Mouse (Mus musculus): ENCODE data around the gene Atrn. TPM values are rescaled to one million over a fixed set of nuclear protein-coding genes. Genes with fewer than 3 reads are reported as not detected.

Gene Atrn
- polyA plus RNA-seq (2015; fragmentation: Nextera tagmentation; extraction: Ambion mirVana), result 11.9 and 12.9 TPM in 2 replicates

GRCm38 (mm10) chr2:130905751-130906583 is at the start of gene Atrn, which contains the start of gene 4930402H24Rik:
TSS of gene Atrn (plus strand) at chr2:130906495.
TSS of gene 4930402H24Rik (minus strand) at chr2:130906406.
- H3K4me3 ChIP-seq (replicated peaks), result peak within 1 kb of the TSS; percentile 99
- 0 out of 2 replicates have a peak, but pooled peaks cover 3% of the 10 kb centered on the region for H3K36me3 ChIP-seq
- no peaks in the 10 kb centered on the region for H3K9me3 ChIP-seq
- H3K4me1 ChIP-seq (replicated peaks), result peaks cover 32% of the 10 kb centered on the region
- 4% methylated on average over 49 of the region's 50 CpGs for WGBS
- H3K4me2 ChIP-seq (replicated peaks), result peak within 1 kb of the TSS; percentile 84
- H3K27me3 ChIP-seq, result no peaks in the 10 kb centered on the region
- H3K9ac ChIP-seq (replicated peaks), result peak within 1 kb of the TSS; percentile 96
- peak within 1 kb of the TSS; percentile 88 for H3K27ac ChIP-seq
- ATAC-seq, result peak; percentile 98

DNA sequence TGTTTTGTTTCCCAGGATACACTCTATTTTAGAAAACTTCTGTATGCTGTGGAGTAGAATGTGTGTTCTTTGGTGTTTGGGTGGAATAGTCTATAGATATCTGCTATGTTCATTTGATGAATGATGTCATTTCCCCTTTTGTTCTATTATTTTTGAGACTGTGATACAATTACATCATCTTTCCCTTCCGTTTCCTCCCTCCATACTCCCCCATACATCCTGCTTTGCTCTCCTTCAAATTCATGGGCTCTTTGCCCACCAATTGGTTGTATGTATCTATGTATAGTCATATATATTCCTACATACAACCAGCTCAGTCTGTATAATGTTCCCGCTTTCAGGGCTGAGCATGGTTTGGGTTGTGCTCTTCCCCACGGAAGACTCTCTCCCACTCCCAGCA is 44.2 kb upstream of the Atrn start:
- no peak for ATAC-seq
- no peak overlapping the region for H3K4me2 ChIP-seq (replicated peaks)
- no peaks in the 10 kb centered on the region for H3K4me1 ChIP-seq (replicated peaks)
- WGBS, result 90% methylated on average over 3 of the region's 3 CpGs
- H3K9ac ChIP-seq (replicated peaks), result no peak overlapping the region
- no peaks in the 10 kb centered on the region for H3K9me3 ChIP-seq
- no peaks in the 10 kb centered on the region for H3K36me3 ChIP-seq
- no peak overlapping the region for H3K27ac ChIP-seq
- H3K4me3 ChIP-seq (replicated peaks), result no peak overlapping the region
- no peaks in the 10 kb centered on the region for H3K27me3 ChIP-seq

- no peak overlapping the region for H3K4me2 ChIP-seq (replicated peaks)
- no peak for ATAC-seq
- H3K36me3 ChIP-seq, result no peaks in the 10 kb centered on the region
- 93% methylated on average over 5 of the region's 5 CpGs for WGBS
- H3K27ac ChIP-seq, result no peak overlapping the region
- no peaks in the 10 kb centered on the region for H3K4me1 ChIP-seq (replicated peaks)
- no peak overlapping the region for H3K4me3 ChIP-seq (replicated peaks)
- no peaks in the 10 kb centered on the region for H3K9me3 ChIP-seq
- no peak overlapping the region for H3K9ac ChIP-seq (replicated peaks)
- no peaks in the 10 kb centered on the region for H3K27me3 ChIP-seq
These were observed 35.4 kb upstream of the Atrn start for GRCm38 (mm10) chr2:130870916-130871315.

DNA sequence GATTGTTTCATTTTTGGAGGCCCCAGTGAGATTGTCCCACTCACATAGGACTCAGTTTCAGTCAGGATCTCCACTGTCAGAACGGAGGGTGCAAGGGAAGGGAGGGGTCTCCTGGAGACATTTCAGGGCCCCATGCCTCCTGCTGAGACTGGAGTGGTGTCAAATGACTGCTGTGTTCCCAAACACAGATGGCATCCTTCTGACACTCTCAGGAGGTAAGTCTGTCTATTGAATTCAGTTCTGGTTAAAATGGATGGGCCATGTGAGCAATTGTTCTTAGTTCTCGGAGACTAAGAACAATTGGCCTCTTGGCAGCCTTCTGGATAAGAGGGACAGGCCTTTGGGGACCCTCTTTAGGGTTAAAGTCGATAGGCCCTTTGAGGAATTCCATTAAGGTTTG is 28.9 kb upstream of the Atrn start:
- Histone ChIP-seq H3K27ac (no peak overlapping the region), H3K4me1 (replicated peaks) (no peaks in the 10 kb centered on the region), H3K4me3 (replicated peaks) (no peak overlapping the region), H3K9me3 (no peaks in the 10 kb centered on the region), H3K27me3 (no peaks in the 10 kb centered on the region), H3K36me3 (peaks cover 10% of the 10 kb centered on the region; the same call in 1 of the 2 replicates), H3K9ac (replicated peaks) (no peak overlapping the region), H3K4me2 (replicated peaks) (no peak overlapping the region)
- ATAC-seq, result no peak
- 57% methylated on average over 3 of the region's 3 CpGs for WGBS

- Histone ChIP-seq H3K4me3 (replicated peaks) (no peak overlapping the region), H3K9ac (replicated peaks) (no peak overlapping the region), H3K9me3 (no peaks in the 10 kb centered on the region), H3K27ac (no peak overlapping the region), H3K4me2 (replicated peaks) (no peak overlapping the region), H3K36me3 (peaks cover 8% of the 10 kb centered on the region; the same call in 1 of the 2 replicates), H3K4me1 (replicated peaks) (no peaks in the 10 kb centered on the region), H3K27me3 (no peaks in the 10 kb centered on the region)
- no peak for ATAC-seq
These were observed 19.3 kb upstream of the Atrn start for GRCm38 (mm10) chr2:130886983-130887382.

- H3K27ac ChIP-seq, result no peak overlapping the region
- WGBS, result 95% methylated on average over 1 of the region's 1 CpGs
- H3K9me3 ChIP-seq, result no peaks in the 10 kb centered on the region
- peaks cover 8% of the 10 kb centered on the region; the same call in 1 of the 2 replicates for H3K36me3 ChIP-seq
- H3K4me3 ChIP-seq (replicated peaks), result no peak overlapping the region
- H3K4me2 ChIP-seq (replicated peaks), result no peak overlapping the region
- no peak overlapping the region for H3K9ac ChIP-seq (replicated peaks)
- no peaks in the 10 kb centered on the region for H3K4me1 ChIP-seq (replicated peaks)
- H3K27me3 ChIP-seq, result no peaks in the 10 kb centered on the region
- no peak for ATAC-seq
These were observed 18.8 kb upstream of the Atrn start for GRCm38 (mm10) chr2:130887456-130887855.

- no peak overlapping the region for H3K4me3 ChIP-seq (replicated peaks)
- H3K4me1 ChIP-seq (replicated peaks), result no peaks in the 10 kb centered on the region
- no peak overlapping the region for H3K27ac ChIP-seq
- peaks cover 4% of the 10 kb centered on the region; the same call in 1 of the 2 replicates for H3K36me3 ChIP-seq
- H3K9ac ChIP-seq (replicated peaks), result no peak overlapping the region
- H3K4me2 ChIP-seq (replicated peaks), result no peak overlapping the region
- ATAC-seq, result no peak
- H3K9me3 ChIP-seq, result no peaks in the 10 kb centered on the region
- WGBS, result 94% methylated on average over 2 of the region's 2 CpGs
- no peaks in the 10 kb centered on the region for H3K27me3 ChIP-seq
These were observed 9.4 kb upstream of the Atrn start for GRCm38 (mm10) chr2:130896944-130897343.

DNA sequence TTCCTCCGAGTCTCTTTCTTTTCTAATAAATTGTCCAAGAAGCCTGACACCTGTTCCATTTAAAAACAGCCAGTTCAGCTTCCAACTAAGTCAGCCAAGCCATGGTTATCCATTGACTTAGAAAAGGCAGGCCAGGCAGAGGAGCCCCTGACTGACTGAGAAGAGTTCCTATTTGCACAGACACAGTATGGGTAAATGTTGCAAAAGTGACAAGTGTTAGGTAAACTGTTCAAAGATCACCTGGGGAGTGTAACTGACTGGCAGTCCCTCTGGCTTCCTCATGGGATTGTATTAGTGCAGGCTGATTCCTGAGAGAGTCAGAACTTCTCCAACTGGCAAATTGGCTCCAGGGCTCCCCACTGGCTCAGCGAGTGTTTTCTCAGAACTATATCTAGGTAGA is 8.4 kb upstream of the Atrn start:
- no peak for ATAC-seq

DNA sequence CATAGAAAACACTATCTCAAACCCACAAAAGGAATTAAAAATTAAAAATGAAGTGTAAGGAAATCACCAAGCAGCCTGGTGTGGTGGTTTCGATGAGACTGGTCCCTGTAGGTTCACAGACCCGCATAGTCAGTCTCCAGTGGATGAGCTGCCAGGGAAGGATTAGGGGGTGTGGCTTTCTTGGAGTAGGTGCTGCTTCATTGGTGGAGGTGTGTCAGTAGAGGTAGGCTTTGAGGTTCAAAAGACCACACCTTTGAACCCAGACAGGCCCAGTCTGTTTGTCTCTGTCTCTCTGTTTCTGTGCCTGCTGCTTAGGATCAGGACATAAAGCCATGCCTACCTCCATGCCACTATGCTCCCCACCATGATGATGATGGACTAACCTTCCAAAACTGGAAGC is 7.5 kb upstream of the Atrn start:
- H3K27ac ChIP-seq, result no peak overlapping the region
- WGBS, result 83% methylated on average over 2 of the region's 2 CpGs
- H3K4me2 ChIP-seq (replicated peaks), result no peak overlapping the region
- no peak for ATAC-seq
- H3K27me3 ChIP-seq, result no peaks in the 10 kb centered on the region
- H3K4me3 ChIP-seq (replicated peaks), result no peak overlapping the region
- no peaks in the 10 kb centered on the region for H3K4me1 ChIP-seq (replicated peaks)
- peaks cover 4% of the 10 kb centered on the region; the same call in 1 of the 2 replicates for H3K36me3 ChIP-seq
- no peaks in the 10 kb centered on the region for H3K9me3 ChIP-seq
- H3K9ac ChIP-seq (replicated peaks), result no peak overlapping the region

More for the DNA sequence above, 8.4 kb upstream of the Atrn start:
- H3K4me1 ChIP-seq (replicated peaks), result no peaks in the 10 kb centered on the region
- 87% methylated on average over 2 of the region's 2 CpGs for WGBS
- H3K36me3 ChIP-seq, result peaks cover 4% of the 10 kb centered on the region; the same call in 1 of the 2 replicates
- no peak overlapping the region for H3K4me2 ChIP-seq (replicated peaks)
- no peaks in the 10 kb centered on the region for H3K9me3 ChIP-seq
- no peak overlapping the region for H3K9ac ChIP-seq (replicated peaks)
- no peak overlapping the region for H3K4me3 ChIP-seq (replicated peaks)
- H3K27ac ChIP-seq, result no peak overlapping the region
- no peaks in the 10 kb centered on the region for H3K27me3 ChIP-seq

- peak overlapping the region; percentile 84 for H3K4me2 ChIP-seq (replicated peaks)
- peaks cover 32% of the 10 kb centered on the region for H3K4me1 ChIP-seq (replicated peaks)
- H3K27me3 ChIP-seq, result no peaks in the 10 kb centered on the region
- H3K4me3 ChIP-seq (replicated peaks), result peak overlapping the region; percentile 99
- peak overlapping the region; percentile 88 for H3K27ac ChIP-seq
- no peaks in the 10 kb centered on the region for H3K9me3 ChIP-seq
- WGBS, result under 1% methylated on average over 50 of the region's 58 CpGs
- peak overlapping the region; percentile 96 for H3K9ac ChIP-seq (replicated peaks)
- 0 out of 2 replicates have a peak, but pooled peaks cover 3% of the 10 kb centered on the region for H3K36me3 ChIP-seq
- no peak; the same call in none of the 2 replicates for ATAC-seq
These were observed 455 bp downstream of the Atrn start for GRCm38 (mm10) chr2:130906584-130907315.

- no peak overlapping the region for H3K4me3 ChIP-seq (replicated peaks)
- H3K4me2 ChIP-seq (replicated peaks), result no peak overlapping the region
- H3K36me3 ChIP-seq, result no peaks in the 10 kb centered on the region
- ATAC-seq, result no peak
- H3K9ac ChIP-seq (replicated peaks), result no peak overlapping the region
- H3K4me1 ChIP-seq (replicated peaks), result peaks cover 18% of the 10 kb centered on the region
- H3K9me3 ChIP-seq, result no peaks in the 10 kb centered on the region
- no peaks in the 10 kb centered on the region for H3K27me3 ChIP-seq
- no peak overlapping the region for H3K27ac ChIP-seq
- whole genome bisulfite sequencing, result 75% methylated on average over 1 of the region's 1 CpGs
These were observed 5.4 kb downstream of the Atrn start for GRCm38 (mm10) chr2:130911691-130912090.

DNA sequence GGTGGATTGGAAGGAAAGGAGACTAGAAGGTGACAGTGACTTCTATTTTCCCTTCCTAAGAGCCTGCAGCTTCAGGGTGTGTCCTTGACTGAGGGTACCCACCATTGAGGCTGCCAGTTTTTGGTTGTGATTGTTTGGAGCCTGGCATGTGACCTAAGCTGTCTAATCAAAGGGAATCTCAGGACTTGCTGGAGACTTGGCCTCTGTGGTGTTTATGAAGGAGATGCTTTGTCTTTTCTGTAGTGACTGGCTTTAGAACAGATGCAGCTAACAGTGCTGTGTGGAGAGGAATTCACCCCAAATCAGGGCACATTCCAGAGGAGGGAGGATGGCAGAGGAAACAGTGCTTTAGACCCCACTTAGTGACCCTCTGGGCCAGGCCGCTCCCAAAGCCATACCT is 8.6 kb downstream of the Atrn start:
- no peaks in the 10 kb centered on the region for H3K4me1 ChIP-seq (replicated peaks)
- no peaks in the 10 kb centered on the region for H3K36me3 ChIP-seq
- no peak overlapping the region for H3K4me2 ChIP-seq (replicated peaks)
- H3K27ac ChIP-seq, result no peak overlapping the region
- no peak overlapping the region for H3K4me3 ChIP-seq (replicated peaks)
- no peaks in the 10 kb centered on the region for H3K27me3 ChIP-seq
- H3K9ac ChIP-seq (replicated peaks), result no peak overlapping the region
- H3K9me3 ChIP-seq, result no peaks in the 10 kb centered on the region
- ATAC-seq, result no peak
- WGBS, result 93% methylated on average over 1 of the region's 1 CpGs
